Mouse (Mus musculus): ENCODE data around the gene Gramd1b.
A peak's percentile ranks its signal among the peaks of the same experiment; 100 is the strongest.

Gramd1b gene

DNA sequence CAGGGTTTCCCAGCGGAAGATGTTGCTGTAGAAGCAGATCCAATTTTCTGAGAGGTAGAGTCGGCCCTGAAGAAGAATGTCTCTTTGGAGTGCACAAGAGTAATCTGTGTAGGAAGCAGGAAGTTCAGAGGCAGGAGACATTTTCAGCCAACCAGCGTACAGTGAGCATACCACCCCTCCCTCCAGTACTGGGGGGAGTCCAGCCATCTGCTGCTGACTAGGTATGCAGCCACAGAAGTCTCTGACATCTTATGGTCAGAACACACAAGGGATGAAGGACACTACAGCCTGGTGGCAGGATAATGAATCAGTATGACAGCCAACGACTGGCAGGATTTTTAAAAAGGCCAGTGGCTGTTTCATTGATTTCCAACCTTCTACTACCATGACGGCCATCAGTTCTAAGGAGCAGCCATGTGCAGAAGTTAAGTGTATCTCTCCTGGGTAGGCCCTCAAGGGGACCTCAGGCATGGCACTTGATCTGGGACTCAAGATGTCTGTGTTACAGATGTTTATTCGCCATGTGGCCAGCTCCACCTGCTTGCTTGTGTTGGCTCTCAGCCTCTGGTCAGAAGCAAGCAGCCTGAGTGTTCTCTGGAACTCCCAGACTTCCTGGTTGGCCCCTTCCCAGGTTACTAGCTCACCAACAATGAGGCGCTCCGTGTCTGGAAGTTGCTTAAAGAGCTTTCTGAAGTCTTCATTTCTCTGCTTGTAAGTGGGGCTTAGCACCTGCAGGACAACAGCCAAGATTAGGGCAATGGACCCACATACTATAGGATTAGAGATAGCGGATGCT lies 214.1 kb downstream of the Gramd1b start:
- DNase-seq (ENCODE audit: low read depth, low spot score), result no peak

DNA sequence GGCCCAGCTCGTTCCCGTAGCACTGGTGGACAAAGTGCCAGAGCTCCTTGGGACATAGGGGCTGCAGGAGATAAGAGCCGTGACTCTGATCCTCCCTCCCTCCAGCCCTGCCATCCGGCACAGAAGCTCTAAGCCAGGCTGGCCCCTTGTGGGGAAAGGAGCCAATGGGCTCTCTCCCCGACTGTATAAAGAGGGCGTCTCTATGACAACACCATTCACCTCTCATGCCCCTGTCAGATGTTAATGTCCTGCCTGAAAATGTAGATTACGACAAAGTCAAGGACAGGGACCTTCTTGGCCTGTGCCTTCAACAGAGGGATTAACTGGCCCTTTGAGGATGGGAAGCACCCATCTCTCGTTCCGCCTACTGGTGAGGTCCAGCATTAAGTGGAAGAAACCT lies 219.4 kb downstream of the Gramd1b start:
- peak; percentile 49 for DNase-seq (ENCODE audit: low read depth, low spot score)

DNA sequence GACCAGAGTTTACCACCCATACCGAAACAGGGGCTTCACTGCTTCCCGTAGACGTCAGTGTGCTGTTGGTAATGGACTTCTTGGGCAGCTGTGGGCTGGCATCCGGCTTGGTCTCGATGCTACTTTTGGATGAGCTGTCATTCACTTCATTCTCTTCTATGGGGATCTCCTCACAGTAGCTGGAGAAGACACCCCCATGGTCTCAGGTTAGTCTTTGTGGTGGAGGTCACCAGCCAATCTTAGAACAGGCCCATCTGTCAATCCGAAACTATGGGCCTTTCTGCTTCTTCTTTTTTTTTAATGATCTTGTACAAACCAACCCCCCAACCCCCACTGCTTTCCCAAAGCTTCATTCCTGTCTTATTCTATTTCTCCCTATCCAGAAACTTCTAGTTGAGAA lies 221.3 kb downstream of the Gramd1b start:
- no peak for DNase-seq (ENCODE audit: low read depth, low spot score)

DNA sequence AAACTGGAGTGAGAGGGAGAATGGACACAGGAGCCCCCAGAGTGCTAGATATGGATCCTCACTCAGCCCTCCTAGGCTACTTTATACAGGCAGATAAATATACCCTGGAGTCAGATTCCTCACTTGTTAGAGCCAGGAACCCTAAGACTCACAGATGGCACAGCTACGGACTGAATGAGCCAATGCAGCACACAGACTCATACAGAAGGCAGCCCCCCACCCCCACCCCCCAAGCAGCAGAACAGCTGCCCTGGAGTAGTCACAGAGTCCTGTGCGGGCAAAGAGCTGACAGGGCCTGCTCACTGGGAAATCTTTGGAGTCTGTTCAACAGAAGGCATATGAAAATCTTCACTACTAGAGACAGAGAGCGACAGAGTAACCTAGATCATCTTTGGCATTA lies 223.9 kb downstream of the Gramd1b start:
- no peak for DNase-seq (ENCODE audit: low read depth, low spot score)

DNA sequence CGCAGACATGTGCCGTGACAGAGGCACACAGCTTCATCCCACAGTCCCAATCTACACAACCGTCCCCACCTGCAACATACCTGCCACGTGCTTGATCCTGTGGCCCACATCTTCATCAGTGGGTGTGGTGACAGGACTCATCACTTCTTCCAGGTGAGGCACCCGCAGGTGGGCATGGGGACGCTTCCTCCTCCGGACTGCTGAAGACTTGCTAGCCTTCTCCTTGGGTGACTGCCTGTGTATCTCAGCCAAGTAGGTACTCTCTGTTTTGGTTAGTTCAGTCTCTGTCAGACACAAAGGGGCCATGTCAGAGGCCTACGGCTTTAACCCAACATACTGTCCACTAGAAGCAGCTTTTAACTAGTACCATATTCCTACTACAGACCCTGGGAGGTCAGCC lies 226.9 kb downstream of the Gramd1b start:
- DNase-seq (ENCODE audit: low read depth, low spot score), result no peak

DNA sequence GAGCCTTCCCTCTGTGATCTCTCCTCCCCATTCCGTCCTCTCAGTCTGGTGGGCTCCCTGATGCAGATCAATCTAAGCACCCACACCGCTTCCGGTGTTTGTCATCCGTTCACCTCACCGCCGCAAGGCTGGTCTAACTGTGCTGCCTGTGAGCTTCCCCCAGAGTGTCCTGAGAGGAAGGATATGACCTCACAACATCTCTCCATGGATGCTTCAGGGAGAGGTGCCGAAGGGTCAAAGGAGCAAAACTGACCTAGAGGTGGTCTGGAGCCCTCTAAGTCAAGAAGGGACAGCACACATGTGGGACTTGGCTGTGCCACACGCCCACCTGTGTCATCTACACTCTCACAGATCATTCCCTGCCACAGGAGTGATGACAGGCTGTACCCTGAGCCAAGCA lies 228.8 kb downstream of the Gramd1b start:
- DNase-seq (ENCODE audit: low read depth, low spot score), result no peak

DNA sequence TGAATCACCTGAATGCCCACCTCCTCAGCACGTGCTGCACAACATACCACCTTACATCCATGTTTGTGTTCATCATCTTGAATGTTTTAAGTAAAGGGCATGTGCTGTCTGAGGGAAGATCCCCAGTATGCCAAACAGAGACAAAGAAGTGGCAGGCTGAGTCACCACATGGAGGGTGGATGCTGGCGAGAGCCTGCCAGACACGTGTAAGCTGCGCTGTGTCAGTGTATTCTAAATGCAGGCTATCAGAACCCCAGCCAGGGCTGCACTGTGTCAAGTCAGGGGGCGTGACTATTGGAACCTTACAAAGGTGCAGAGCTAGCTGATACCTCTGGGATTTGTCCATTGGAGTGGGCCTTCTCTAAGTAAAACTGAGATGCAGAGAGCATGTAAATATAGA lies 229.7 kb downstream of the Gramd1b start:
- DNase-seq (ENCODE audit: low read depth, low spot score), result no peak

DNA sequence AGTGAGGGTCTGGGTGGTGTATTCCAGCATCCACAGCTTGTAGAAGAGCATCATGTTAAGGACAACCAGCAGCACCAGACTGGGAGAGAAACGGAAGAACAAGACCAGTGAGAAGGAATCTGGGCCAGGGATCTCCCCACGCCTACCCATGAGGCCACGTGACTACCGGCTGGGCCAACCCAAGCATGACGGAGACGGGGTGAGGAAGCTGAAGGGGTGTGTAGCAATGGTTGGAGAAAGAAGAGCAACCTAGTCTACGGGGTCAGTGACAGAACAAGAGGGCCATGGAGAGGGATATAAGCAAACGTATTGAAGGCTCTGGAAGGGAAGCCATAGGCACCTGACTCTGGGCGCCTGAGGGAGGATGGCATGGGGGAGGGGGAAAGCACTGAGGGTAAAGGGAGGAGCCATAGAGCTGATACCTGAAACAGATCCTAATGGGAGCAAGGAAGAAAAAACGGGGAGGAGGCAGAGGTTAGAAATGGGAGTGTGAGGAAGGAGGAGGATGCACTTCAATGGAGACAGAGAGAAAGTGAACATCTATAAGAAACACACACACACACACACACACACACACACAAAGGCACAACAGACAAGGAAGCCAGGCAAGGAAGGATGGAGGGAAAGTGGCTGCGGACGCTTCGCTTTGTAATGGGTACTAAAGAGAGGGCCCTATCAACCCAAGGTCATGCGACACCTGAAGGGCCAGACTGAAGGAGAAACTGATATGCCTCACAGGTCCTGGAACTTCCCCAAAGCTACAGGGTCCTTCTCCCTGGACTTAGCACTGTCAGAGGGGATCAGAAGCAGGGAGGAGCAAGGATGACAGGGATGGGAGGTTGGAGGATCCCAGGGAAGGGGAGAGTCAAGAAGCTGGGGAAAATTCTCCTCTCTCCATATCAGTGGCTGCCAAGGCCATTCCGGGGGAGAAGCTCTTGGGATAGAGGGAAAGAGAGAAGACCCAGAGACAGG lies 230.9 kb downstream of the Gramd1b start:
- DNase-seq (ENCODE audit: low read depth, low spot score), result no peak

DNA sequence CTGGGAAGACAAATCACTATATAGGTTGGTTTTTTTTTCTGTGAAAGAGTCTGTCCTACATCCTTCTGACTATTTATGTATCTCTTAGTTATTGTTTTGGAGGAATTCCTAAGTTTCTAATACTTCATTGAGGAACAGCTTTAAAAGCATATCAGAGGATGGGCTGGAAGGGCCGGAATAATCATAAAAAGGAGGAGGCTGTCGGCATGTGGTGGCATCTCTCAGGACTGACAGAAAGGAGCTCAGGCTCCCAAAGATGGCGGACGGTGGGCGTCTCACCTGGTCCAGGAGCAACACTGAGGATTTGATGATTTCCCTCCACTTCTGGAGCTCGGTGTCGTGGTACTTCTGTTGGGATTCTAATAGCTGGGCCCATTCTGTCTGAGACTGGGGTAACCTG lies 231.9 kb downstream of the Gramd1b start:
- DNase-seq (ENCODE audit: low read depth, low spot score), result no peak

DNA sequence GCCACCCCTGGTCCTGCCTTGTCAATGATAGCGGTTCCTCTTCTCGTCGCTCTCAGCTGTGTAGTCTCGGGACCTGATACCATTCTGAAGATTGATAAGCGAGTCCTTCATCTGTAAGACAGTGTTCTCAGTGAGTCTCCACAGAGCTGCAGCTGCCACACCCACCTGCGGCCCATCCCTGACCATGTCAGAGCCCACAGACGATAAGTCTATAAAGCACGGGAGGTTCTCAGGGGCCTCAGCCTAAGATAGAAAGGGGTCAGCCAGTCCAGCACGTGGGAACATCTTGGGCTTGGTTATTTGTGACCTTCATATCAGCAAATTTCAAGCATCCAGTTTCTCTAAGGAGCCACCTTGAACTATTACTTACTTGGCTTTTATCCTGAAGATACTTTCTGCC lies 233.2 kb downstream of the Gramd1b start:
- DNase-seq (ENCODE audit: low read depth, low spot score), result no peak

DNA sequence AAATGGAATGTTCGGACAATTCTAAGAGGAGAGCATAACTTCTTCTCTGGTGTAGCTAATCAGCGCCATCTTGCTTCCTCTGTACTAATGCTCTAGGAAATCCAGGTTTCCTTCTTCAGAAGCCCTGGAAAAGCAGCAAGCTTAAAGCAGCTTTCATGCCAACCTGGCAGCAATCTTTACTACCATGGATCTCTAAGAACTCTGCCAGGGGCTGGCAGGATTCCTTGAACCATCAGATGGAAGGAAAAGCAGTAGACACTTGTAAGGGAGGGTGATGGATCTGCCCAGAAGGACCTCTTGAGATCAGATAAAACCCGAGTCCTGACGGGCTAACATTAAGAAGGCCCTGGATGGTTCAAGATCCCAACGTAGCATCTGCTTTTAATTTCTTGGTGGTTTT lies 234.9 kb downstream of the Gramd1b start:
- no peak for DNase-seq (ENCODE audit: low read depth, low spot score)

DNA sequence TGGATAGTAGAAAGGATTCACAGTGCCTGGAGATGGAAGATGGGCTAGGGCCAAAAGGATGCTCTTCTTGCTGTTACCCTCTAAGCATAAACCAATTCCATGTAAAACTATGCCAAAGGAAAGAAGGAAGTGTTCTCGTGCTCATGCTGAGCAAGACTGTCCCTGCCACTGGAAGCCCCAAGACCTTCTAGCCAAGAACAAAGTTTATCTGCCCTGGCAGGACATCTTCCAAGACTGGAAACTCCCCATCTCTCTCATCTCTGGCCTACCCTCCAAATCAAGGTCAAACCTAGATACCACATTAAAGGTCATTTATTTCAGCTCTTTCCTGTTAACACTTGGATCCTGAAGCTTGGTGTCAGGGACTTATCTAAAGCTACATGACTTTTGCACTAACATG lies 236.3 kb downstream of the Gramd1b start:
- no peak for DNase-seq (ENCODE audit: low read depth, low spot score)

DNA sequence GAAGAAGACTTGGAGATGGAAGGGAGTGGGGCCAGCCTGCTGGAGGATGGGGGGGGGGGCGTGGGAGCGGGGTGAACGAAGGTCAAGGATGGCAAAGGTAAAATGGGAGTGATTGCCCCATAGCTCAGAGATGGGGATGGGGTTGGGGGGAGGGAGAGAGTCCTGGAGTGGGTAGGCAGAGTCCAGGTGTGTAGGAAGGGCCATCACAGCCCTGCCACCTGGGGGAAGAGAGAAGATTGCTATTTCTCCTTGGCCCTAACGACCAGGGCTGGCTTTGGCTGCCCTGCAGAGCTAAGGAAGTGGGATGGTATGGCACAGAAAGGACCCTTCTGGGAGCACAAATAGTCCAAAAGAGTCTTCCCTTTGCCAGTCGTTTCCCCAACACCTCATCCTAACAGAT lies 237.0 kb downstream of the Gramd1b start:
- no peak for DNase-seq (ENCODE audit: low read depth, low spot score)

DNA sequence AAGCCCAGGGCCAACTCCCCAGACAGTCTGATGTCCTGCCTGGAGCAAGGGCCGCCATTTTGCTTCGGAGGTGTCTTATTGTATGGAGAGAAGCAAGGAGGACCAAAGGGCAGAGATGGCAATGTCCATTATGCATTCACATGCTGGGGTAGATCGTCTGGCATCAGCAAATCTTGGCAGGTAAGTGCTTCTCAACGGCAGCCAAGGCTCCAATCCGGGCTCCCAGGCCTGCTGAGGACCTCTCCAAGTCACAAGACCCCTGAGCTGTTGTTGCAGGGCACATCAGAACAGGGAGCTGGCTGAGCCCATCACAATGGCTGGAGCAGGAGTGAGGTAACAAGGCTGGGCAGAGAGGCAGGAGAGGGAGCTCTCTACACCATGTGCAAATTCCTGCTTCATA lies 237.4 kb downstream of the Gramd1b start:
- DNase-seq (ENCODE audit: low read depth, low spot score), result no peak

DNA sequence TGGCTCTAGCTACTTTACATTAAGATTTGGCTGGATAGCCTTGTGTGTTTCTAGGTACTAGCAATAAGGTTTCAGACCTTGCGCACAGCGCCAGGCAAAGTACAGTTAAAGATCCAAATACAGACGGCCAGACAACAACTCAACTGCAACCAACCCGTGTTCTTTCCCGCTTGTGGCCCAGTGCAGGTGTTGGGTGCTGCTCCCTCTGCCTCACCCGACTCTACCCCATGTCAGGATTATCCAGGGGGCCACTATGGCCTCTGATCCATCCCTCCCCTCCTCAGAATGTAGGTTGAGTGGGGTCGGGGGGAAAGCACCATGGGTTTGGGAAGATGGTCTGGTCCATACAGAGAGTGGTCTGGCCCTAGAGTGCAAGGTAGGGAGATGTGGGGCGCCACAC lies 237.9 kb downstream of the Gramd1b start:
- no peak for DNase-seq (ENCODE audit: low read depth, low spot score)

DNA sequence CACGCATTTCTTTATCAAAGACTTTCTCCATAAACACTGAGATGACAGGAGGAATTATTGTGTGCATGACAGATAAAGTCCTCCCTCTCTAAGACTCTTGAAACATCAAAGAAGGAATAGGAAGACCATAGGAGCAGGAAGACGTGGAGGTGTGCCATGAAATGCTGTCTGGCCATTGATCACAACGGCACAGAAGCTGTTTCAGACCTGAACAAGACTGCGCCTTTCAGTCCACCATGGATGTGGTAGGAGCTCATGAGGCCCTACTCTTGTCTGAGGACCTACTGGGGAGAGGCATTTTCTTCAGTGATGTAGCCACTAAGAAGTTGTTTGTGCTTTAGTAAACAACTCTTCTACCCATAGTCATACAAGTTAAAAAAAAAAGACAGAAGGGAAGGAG lies 238.7 kb downstream of the Gramd1b start:
- DNase-seq (ENCODE audit: low read depth, low spot score), result no peak

DNA sequence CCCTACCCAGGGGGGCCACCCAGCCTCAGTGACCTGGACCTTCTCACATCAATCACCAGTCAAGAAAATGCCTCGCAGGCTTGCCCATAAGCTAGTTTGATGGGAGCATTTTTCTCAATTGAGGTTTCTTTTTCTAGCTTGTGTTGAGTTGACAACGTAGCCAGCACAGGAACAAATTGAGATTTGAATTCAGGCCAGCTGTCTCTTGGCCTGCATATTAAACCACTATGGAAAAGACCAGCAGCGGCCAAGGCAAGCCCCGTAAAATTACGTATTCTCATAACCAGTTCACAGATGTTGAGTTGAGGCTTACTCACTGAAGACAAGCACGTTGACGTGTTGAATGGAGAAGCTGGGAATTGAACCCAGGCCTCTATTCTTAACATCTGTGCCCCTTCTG lies 248.2 kb downstream of the Gramd1b start:
- DNase-seq (ENCODE audit: low read depth, low spot score), result no peak

DNA sequence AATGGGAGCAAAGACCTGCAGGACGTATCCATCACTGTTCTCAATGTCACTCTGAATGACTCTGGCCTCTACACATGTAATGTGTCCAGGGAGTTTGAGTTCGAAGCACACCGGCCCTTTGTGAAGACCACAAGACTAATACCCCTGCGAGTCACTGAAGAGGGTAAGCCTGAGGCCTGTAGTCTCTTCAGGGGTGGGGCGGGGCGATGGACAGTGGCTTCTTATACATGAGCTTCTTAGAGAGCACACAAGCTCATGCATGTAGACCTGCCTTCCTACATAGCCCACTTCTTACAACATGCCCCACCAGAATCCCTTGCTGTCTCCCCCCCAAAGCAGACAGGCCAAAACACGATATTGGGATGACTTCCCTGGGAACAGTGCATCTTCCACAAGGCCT lies 251.7 kb downstream of the Gramd1b start:
- no peak for DNase-seq (ENCODE audit: low read depth, low spot score)

DNA sequence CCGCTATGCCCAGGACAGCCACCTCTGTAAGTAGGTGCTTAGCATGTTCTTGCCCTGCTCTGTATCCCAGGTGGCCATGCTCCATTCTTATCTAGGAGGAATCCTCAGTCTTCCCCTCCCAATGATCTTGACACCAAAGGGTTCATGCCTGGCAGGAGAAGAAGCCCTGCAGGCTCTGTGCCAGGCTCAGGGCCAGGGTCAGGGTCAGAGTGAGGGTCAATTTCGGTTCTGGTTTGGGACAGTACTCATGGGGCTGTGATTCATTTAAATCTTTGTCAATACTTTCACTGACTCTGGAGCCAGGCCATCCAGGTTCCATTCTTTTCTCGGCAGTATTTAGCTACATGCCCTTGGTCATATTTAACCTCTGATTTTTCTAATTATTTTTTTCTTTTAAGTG lies 253.5 kb downstream of the Gramd1b start:
- no peak for DNase-seq (ENCODE audit: low read depth, low spot score)

DNA sequence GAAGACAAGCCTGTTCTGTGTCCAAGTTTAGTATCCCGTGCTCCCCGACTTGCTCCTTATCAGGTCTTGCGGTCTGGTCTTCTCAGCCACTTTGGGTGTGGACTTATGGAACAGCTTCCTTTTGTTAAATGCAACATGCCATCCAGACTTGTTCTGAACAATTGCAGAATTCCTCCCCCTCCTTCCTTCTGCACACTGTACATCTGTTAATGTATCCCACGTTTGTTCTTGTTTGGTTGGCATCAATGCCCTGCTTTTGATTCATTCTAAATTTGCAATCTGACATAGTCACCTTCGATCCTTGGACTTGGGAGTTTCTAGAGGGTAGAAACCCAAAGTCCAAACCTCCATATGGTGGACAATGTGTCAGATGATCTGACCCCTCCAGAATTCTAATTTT lies 255.3 kb downstream of the Gramd1b start:
- no peak for DNase-seq (ENCODE audit: low read depth, low spot score)

DNA sequence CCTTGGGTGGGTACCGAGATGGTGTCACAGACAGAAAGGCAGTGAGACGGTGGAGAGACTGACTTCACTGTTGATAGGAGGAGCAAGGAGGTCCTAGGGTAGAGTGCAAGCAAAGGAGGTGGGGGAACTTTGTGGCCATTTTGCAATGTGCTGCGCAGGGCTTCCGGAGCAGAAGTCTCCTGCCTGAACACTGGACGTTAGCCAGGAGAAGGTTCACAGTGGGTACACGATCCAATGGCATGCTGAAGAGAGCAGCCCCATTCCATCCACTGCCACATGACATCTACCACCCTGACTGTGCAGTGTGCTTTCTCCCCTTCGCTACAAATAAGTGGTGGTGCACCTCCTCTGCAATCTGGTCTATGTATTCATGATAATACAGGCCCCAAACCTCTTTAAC lies 258.4 kb downstream of the Gramd1b start:
- DNase-seq (ENCODE audit: low read depth, low spot score), result no peak

DNA sequence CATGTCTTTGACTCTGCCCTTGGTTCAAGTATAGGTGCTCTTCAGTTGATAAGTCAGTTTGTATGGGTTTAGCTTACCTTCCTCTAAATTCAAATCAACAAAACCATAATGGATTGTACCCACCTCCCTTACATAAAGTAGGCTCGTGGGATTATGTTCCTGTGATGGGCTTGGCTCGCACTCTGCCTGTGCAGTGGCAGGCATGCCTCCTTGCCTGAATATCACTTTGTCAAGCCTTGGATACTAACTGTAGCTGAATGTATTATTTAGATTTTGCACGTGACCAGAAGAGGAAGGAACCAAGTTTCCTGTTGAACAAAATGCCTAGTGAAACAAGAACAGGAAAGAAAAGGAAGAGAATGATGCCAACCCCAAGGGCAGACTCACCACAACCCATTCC lies 260.1 kb downstream of the Gramd1b start:
- no peak for DNase-seq (ENCODE audit: low read depth, low spot score)

DNA sequence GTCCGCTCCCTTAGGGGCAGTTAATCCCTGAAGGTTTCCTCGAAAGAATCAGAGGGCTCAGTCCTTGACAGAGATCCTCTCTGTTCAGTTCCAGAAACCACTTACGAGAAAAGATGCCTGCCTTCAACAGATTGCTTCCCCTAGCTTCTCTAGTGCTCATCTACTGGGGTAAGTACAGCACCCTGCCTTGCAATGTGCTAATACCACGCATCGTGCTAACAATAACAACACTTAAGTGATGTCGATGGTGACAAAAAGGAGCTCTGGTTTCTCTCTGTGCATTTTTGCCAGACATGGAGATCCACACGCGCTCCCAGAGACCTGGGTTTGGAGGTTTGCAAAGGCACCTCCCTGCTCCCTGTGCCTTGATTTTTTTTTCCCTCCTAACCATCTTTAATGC lies 261.3 kb downstream of the Gramd1b start:
- DNase-seq (ENCODE audit: low read depth, low spot score), result peak; percentile 13
